ENCODE assay signal across 8 mouse cellular contexts in the genomic region with DNA sequence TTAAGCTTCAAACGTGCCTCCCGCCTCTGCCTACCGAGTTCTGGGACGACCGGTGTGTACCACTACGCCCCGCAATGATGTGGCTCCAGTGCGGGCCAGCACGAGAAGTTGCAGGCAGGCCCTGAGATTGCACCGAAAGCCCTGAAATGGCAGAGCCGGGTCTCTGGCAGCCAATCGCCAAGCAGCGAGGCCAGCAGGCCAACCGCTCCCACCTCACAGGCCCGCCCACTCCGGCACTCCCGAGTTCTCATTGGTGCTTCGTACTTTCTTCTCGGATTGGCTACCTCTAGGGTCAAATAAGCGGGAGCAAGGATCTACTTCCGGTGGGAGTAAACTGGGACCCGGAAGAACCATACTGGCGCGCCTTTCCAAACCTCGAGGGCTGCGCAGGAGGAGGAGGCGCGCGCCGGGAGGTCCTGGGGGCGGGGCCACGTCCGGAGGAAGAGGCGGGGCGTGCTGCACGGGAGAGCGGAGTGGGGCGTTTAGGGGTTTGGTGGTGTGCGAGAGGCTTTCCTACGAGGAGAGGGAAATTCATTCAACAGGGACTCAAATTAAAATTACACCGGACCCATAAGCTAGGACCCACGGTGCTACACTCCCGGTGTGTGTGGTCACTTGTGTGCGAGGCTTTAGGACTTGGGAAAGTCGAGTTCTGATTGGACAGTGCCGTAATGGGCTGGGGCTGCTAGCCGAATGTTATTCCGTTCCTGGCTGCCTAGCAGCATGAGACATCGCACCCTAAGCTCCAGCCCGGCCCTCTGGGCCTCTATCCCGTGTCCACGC. TPM values are rescaled to one million over a fixed set of nuclear protein-coding genes. Genes with fewer than 3 reads are reported as not detected.
DNase-seq lines count a peak whose midpoint lies in the region; ATAC-seq lines count a peak whose summit lies in the region.

A gene (plus strand): TSS at position 440 of the 783 bp plus-strand sequence.

- H3K36me3 ChIP-seq in heart, embryonic 10.5 days = peaks cover 49% of the 10 kb centered on the region
- peaks cover 71% of the 10 kb centered on the region for H3K36me3 ChIP-seq in kidney, embryonic 15.5 days

- peak; percentile 95 to 96 for DNase-seq in B cell, adult 2 months
- peak; percentile 99 for DNase-seq in brain, adult 2 months (ENCODE audit: low read depth, low spot score)
- DNase-seq in heart, embryonic 10.5 days (ENCODE audit: low spot score) = peak; percentile 100
- peak; percentile 98 for DNase-seq in liver
- DNase-seq in spleen, postnatal 4 days (ENCODE audit: low spot score in 2 of 2) = peak; percentile 97

- H3K9ac ChIP-seq in kidney, embryonic 15.5 days = peak within 1 kb of the TSS; percentile 64

- peak within 1 kb of the TSS; percentile 91 for H3K27ac ChIP-seq in heart, embryonic 10.5 days
- peak within 1 kb of the TSS; percentile 95 for H3K27ac ChIP-seq in kidney, embryonic 15.5 days

- H3K27me3 ChIP-seq in heart, embryonic 10.5 days (ENCODE audit: insufficient read depth, poor library complexity, severe bottlenecking) = no peaks in the 10 kb centered on the region
- H3K27me3 ChIP-seq in kidney, embryonic 15.5 days = no peaks in the 10 kb centered on the region

- peak within 1 kb of the TSS; percentile 69 for H3K4me3 ChIP-seq in heart, embryonic 10.5 days
- H3K4me3 ChIP-seq in kidney, embryonic 15.5 days (replicated peaks) = peak within 1 kb of the TSS; percentile 65

- H3K4me2 ChIP-seq in kidney, embryonic 15.5 days = peak within 1 kb of the TSS; percentile 84

- WGBS in heart, embryonic 10.5 days = 0% methylated on average over 52 of the region's 52 CpGs
- under 1% methylated on average over 50 of the region's 52 CpGs for WGBS in kidney, embryonic 15.5 days

- H3K4me1 ChIP-seq in heart, embryonic 10.5 days = peaks cover 12% of the 10 kb centered on the region; the same call in 1 of the 2 replicates
- peaks cover 15% of the 10 kb centered on the region for H3K4me1 ChIP-seq in kidney, embryonic 15.5 days

- no peaks in the 10 kb centered on the region for H3K9me3 ChIP-seq in heart, embryonic 10.5 days
- no peaks in the 10 kb centered on the region for H3K9me3 ChIP-seq in kidney, embryonic 15.5 days (replicated peaks)

- ATAC-seq in erythroblast, adult 5-6 weeks (replicated peaks; ENCODE audit: low FRiP score, poor library complexity, severe bottlenecking) = peak; percentile 94
- ATAC-seq in kidney, embryonic 15.5 days (replicated peaks; ENCODE audit: low FRiP score) = peak; percentile 99
- ATAC-seq in monocyte, adult 5-6 weeks (replicated peaks; ENCODE audit: insufficient number of reproducible peaks, low FRiP score, low TSS enrichment, poor library complexity, severe bottlenecking) = peak; percentile 93

RNA-seq across cellular contexts. Expression of the gene that starts here (rescaled TPM):
- 0.63 and 3.1 TPM in 2 replicates for total RNA-seq in erythroblast, adult 5-6 weeks (2015; ENCODE audit: low replicate concordance)
- 7.6 TPM in 1 of 2 replicates, not detected in the other for total RNA-seq in erythroblast, adult 5-6 weeks (2017; ENCODE audit: low replicate concordance)
- polyA plus RNA-seq in heart, embryonic 10.5 days (2016; fragmentation: Nextera tagmentation; extraction: Ambion mirVana) = 13.6 and 15.9 TPM in 2 replicates
- polyA plus RNA-seq in kidney, embryonic 15.5 days (2015; fragmentation: Nextera tagmentation; extraction: Ambion mirVana) = 13.8 and 18.7 TPM in 2 replicates
- 6.4 to 12.2 TPM (median 9.2 TPM) in 3 replicates for total RNA-seq in monocyte, adult 5-6 weeks (2017)

Comparison
In these comparisons a context has a peak if more than half of its experiments do, and no peak if none do; other contexts are left out.
1. Peak in every context shown above with its lines: DNase-seq, ATAC-seq, H3K4me3 ChIP-seq and H3K27ac ChIP-seq.